Mouse (Mus musculus) gonadal fat pad, adult 2 months (tissue): ENCODE measurements at regions not wholly inside any gene's neighbourhood (a gene's known extent, or its start where the extent isn't known, plus 50 kb on each side); places are given as distances from the start of the nearest gene placed in this dataset.

Experiments
- DNase-seq: peaks from one replicate; pipeline ENCODE4 v3.0.0-alpha.2; 2012; ENCODE audit warnings: low read depth

DNA sequence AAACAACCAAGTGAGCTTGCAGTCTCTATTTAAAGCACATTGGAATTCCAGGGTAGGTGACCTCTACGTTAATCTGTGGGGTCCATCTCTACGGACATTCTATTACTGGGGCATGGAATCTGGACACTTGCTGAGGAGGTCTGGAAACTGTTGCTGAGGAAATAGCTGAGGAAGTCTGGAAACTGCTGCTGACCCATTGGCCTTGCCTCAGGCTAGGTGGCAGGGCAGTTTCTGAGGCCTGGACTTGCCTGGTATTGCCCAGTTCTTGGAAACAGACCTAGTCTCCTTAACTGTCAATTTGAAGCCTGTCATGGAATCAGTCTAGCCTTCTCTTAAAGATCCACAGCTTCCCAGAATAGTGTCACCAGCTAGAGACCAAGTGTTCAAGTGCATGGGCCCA is 51.7 kb upstream of the Eif4g2 start:
- no peak for DNase-seq
